Mouse (Mus musculus): ENCODE measurements around the gene Mmp23.

Gene Mmp23

DNA sequence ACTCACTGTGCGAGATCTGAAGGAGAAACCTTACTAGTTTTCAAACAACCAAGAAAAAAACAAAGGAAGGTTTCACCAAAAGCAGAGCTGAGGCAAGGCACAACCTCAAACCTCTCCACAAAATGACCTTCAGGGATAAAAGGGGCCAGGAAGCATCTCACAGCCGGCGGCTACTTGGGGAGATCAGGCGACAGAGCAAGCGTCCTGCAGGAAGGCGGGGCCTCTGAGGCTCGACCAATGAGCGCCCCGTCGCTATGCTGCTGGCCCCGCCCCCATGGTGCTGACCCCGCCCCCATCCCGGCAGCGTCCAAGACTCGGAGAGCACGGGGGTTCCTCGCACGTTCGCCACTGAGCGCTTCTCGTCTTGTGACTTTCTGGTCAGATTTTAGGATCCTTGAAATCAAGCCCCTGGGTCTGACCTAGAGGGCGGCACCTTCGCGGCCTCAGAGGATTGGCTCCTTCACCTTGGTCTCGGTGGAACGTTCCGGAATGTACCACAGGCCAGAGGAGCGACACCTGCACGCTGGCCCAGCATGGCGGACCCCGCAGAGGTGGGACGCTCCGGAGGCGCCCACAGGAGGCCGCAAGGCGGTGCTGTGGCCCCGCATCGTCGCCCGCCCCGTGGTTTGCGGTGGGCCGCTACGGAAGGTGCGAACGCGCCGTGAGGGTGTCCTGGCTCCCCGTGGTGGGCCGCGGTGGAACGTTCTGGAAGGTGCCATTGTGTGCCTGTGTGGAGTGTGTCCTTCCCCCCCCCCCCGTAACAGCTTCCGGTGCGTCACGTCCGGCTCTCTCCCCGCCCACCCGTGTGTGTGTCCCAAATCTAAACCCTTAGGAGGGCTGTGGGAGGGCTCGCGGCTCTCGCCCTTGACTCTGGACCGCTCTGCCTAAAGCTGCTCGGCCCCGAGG is 51.8 kb downstream of the Mmp23 start, which contains the start of gene Slc35e2:
Gene Slc35e2, plus strand, starts transcription at position 326 of the 906 bp plus-strand sequence.
- DNase-seq (ENCODE audit: low spot score in 2 of 2), result peak; percentile 89 to 94
